Mouse (Mus musculus) bone marrow macrophage, adult 2 months (primary cell): ENCODE measurements around the gene Dhx32.

Experiments
- CTCF ChIP-seq: IDR thresholded peaks from 2 replicates; pipeline ENCODE4 v1.5.1; 2012; ENCODE audit warnings: low read depth, mild to moderate bottlenecking, low read length, moderate library complexity
- POLR2A ChIP-seq: IDR thresholded peaks from 2 replicates; pipeline ENCODE4 v1.6.1; 2012; ENCODE audit warnings: mild to moderate bottlenecking, low read depth, low read length, borderline replicate concordance

DNA sequence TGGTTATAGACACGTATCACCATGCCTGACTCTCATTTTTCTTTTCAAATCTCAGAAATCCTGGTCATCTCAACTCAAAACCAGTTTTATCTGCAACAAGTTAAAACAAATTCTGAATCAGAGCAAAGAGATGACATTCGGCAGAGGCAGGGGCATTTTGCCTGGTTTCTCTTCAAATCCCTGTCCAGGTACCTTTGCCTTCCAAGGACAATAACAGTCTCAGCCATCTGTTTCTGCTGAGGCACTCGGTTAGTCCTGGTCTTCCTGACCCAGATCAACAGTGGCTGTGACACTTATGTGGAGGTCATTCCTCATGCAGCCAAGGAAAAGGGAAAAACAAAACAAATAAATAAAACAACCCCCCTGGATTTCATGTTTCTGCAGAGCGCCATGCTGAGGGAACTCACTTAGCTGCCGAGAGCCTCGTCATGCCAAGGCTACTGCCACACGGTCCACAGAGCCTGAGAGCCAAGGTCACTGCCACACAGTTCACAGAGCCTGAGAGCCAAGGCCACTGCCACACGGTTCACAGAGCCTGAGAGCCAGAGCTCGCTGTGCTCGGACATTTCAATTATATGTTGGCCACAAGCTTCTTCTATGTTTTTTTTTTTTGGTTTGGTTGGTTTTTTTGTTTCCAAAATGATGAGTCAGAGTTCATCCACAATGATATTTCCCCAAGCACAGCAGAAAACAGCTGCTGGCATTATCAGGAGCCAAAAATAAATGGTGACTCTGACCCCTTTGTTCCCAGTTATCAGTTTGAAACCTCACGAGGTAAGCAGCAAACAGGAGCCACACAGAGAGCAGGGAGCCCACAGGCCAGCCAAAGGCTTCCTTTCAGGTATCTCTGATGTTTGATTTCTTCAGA, 52.0 kb downstream of the Dhx32 start:
- TF ChIP-seq POLR2A (no peak), CTCF (no peak)
